Mouse (Mus musculus) lung, adult 18-20 months (tissue): ENCODE data around the gene Usp19.

ENCODE experiments used
- DNase-seq, 2 experiments: peaks; one replicate each; pipeline ENCODE4 v3.0.0; 2022; ENCODE audit warnings: mixed read lengths in 2 of 2

The Usp19 gene

GRCm38 (mm10) chr9:108499231-108499630 is 8.8 kb downstream of the Usp19 start:
- DNase-seq = no peak

GRCm38 (mm10) chr9:108499943-108500342 is 9.5 kb downstream of the Usp19 start:
- DNase-seq = no peak

- no peak for DNase-seq
Observed at GRCm38 (mm10) chr9:108506901-108507300, 16.5 kb downstream of the Usp19 start.

- DNase-seq = peak; percentile 97 to 98
Observed at GRCm38 (mm10) chr9:108507619-108508434, 17.4 kb downstream of the Usp19 start, which contains the start of gene Qars. Gene Qars, plus strand, starts transcription at chr9:108507706.

GRCm38 (mm10) chr9:108508776-108509175 is 18.4 kb downstream of the Usp19 start:
- DNase-seq = no peak

- DNase-seq = peak; percentile 95 to 96
Observed at GRCm38 (mm10) chr9:108516380-108517251, 26.2 kb downstream of the Usp19 start, which contains the start of gene Qrich1. Gene Qrich1, plus strand, starts transcription at chr9:108516806.

GRCm38 (mm10) chr9:108517253-108517930 is 27.0 kb downstream of the Usp19 start:
- peak; percentile 72 to 78 for DNase-seq

GRCm38 (mm10) chr9:108517931-108518332 is 27.5 kb downstream of the Usp19 start:
- no peak for DNase-seq

- no peak for DNase-seq
Observed at GRCm38 (mm10) chr9:108521604-108522003, 31.2 kb downstream of the Usp19 start.

GRCm38 (mm10) chr9:108523341-108523740 is 32.9 kb downstream of the Usp19 start:
- DNase-seq = no peak

GRCm38 (mm10) chr9:108525400-108525799 is 35.0 kb downstream of the Usp19 start:
- no peak for DNase-seq

GRCm38 (mm10) chr9:108530954-108531353 is 40.6 kb downstream of the Usp19 start:
- DNase-seq = no peak

GRCm38 (mm10) chr9:108531496-108531895 is 41.1 kb downstream of the Usp19 start:
- no peak for DNase-seq

GRCm38 (mm10) chr9:108540846-108541245 is 50.4 kb downstream of the Usp19 start:
- no peak for DNase-seq

- no peak for DNase-seq
Observed at GRCm38 (mm10) chr9:108545986-108546385, 55.6 kb downstream of the Usp19 start.

- no peak for DNase-seq
Observed at GRCm38 (mm10) chr9:108546875-108547274, 56.5 kb downstream of the Usp19 start.
